Mouse (Mus musculus) C2C12 (cell line): Measurements from ENCODE around the gene Zmym4. TPM values are rescaled to one million over a fixed set of nuclear protein-coding genes. Genes with fewer than 3 reads are reported as not detected.

Source experiments
- H3K27me3 ChIP-seq: one replicate; pipeline ENCODE4 v1.6.1; 2011; ENCODE audit not compliant: control insufficient read depth, insufficient read depth, insufficient read length
- H3K36me3 ChIP-seq: one replicate; pipeline ENCODE4 v1.6.1; 2011; ENCODE audit not compliant: control insufficient read depth, insufficient read depth
- H3K4me3 ChIP-seq: one replicate; pipeline ENCODE4 v1.5.1; 2011; ENCODE audit warnings: mild to moderate bottlenecking, control low read depth; ENCODE audit not compliant: poor library complexity, insufficient read depth, severe bottlenecking
- H3K79me2 ChIP-seq: one replicate; pipeline ENCODE4 v1.6.1; 2011; ENCODE audit not compliant: control insufficient read depth, insufficient read depth
- H3K79me3 ChIP-seq: one replicate; pipeline ENCODE4 v1.6.1; 2011; ENCODE audit warnings: low read depth, control low read depth
- H3ac ChIP-seq: one replicate; pipeline ENCODE3; 2011; ENCODE audit warnings: low read depth; ENCODE audit not compliant: control insufficient read depth, insufficient read length
- CEBPB ChIP-seq: IDR thresholded peaks from one replicate; pipeline ENCODE4 v1.6.1; 2011; ENCODE audit warnings: low read depth, mild to moderate bottlenecking, control low read depth, moderate library complexity
- CTCF ChIP-seq: IDR thresholded peaks from one replicate; pipeline ENCODE4 v1.5.1; 2011; ENCODE audit not compliant: control insufficient read depth, insufficient read depth, insufficient read length
- FOSL1 ChIP-seq: IDR thresholded peaks from one replicate; pipeline ENCODE4 v1.8.0; 2011; ENCODE audit warnings: mild to moderate bottlenecking, low read length; ENCODE audit not compliant: poor library complexity, insufficient read depth, severe bottlenecking
- MAX ChIP-seq: IDR thresholded peaks from one replicate; pipeline ENCODE4 v1.6.1; 2011; ENCODE audit warnings: mild to moderate bottlenecking, control low read depth
- MYOD1 ChIP-seq: IDR thresholded peaks from one replicate; pipeline ENCODE4 v1.6.1; 2011; ENCODE audit warnings: low read depth; ENCODE audit not compliant: control insufficient read depth, insufficient read length
- MYOG ChIP-seq: IDR thresholded peaks from one replicate; pipeline ENCODE4 v1.6.1; 2011; ENCODE audit not compliant: control insufficient read depth, insufficient read length; ENCODE audit errors: extremely low read depth
- USF1 ChIP-seq: IDR thresholded peaks from one replicate; pipeline ENCODE4 v1.6.1; 2011; ENCODE audit warnings: low read depth, mild to moderate bottlenecking, control low read depth, moderate library complexity
- polyA plus RNA-seq: library from polyadenylated mRNA; unstranded; fragments of >200 nt; fragmentation: generic; extraction: Trizol; gene quantifications from one replicate; pipeline ENCODE4 v1.2.1, GENCODE M21; 2012; ENCODE audit warnings: missing spikeins

Gene Zmym4
- polyA plus RNA-seq, 1 experiment: 6.7 TPM

DNA sequence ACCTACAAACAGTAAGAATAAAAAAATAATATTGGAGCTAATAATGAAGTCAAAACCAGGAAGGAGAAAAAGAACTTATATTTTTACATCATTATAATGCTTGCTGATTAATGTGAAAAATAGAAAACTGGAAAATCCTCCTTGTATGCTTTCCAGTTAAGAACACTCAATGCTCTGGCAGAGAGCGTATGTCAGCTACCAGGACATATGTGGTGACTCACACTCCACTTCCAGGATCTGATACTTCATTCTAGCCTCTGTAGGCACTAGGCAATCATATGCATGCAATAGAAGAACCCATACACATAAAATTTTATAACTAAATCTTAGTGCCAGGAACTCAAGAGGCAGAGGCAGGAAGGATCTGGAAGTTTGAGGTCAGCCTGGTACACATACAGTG, 40.2 kb downstream of the Zmym4 start:
- H3K36me3 ChIP-seq: peaks cover 14% of the 10 kb centered on the region
- H3K79me3 ChIP-seq: no peaks in the 10 kb centered on the region
- no peaks in the 10 kb centered on the region for H3K27me3 ChIP-seq
- no peak overlapping the region for H3K4me3 ChIP-seq
- no peaks in the 10 kb centered on the region for H3K79me2 ChIP-seq
- TF ChIP-seq MAX: no peak
- no peak for TF ChIP-seq USF1
- no peak for TF ChIP-seq FOSL1
- TF ChIP-seq MYOD1: no peak
- no peak for TF ChIP-seq CEBPB
- no peak for TF ChIP-seq CTCF
- no peak for TF ChIP-seq MYOG
- no peak overlapping the region for H3ac ChIP-seq

DNA sequence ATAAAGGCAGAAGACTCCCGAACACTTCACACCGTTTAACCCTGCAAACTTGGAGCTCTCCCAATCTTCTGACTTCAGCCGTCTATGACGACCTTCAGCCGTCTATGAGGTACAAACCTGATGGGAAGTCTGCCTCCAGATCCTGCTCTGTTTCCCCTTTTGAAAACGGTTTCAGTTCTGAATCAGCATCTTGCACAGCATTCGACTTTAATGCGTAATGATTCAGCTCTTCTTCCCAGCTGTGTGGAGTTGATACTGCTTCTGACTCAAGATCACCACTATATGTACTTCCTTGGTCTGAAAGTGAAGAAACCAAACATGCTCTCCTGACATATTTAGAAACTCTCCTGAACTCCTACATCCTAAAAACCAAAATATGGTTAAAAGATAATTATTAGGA, 78.1 kb downstream of the Zmym4 start:
- Histone ChIP-seq H3K27me3 (no peaks in the 10 kb centered on the region), H3K4me3 (no peak overlapping the region), H3K79me3 (no peaks in the 10 kb centered on the region), H3K79me2 (no peaks in the 10 kb centered on the region), H3K36me3 (peaks cover 62% of the 10 kb centered on the region), H3ac (no peak overlapping the region)
- TF ChIP-seq CTCF (no peak), MYOG (no peak)

DNA sequence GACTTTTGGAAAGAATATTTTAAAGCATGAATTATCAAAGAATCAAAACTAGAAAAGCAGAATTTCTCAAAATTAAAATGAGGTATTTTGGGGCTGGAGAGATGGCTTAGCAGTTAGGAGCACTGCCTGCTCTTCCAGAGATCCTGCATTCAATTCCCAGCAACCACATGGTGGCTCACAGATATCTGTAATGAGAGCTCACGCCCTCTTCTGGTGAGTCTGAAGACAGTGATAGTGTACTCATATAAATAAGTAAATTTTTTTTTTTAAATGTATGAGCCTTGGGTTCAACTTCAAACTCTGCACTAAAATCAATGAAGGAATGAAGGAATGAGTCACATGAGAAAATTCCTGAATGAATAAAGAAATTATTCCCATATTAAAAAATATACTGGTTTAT, 82.0 kb downstream of the Zmym4 start:
- H3ac ChIP-seq: no peak overlapping the region
- no peaks in the 10 kb centered on the region for H3K79me3 ChIP-seq
- no peaks in the 10 kb centered on the region for H3K27me3 ChIP-seq
- TF ChIP-seq CTCF (no peak), CEBPB (no peak), MYOG (no peak), USF1 (no peak), MAX (no peak), FOSL1 (no peak), MYOD1 (no peak)
- no peak overlapping the region for H3K4me3 ChIP-seq
- H3K36me3 ChIP-seq: peaks cover 43% of the 10 kb centered on the region
- H3K79me2 ChIP-seq: no peaks in the 10 kb centered on the region

DNA sequence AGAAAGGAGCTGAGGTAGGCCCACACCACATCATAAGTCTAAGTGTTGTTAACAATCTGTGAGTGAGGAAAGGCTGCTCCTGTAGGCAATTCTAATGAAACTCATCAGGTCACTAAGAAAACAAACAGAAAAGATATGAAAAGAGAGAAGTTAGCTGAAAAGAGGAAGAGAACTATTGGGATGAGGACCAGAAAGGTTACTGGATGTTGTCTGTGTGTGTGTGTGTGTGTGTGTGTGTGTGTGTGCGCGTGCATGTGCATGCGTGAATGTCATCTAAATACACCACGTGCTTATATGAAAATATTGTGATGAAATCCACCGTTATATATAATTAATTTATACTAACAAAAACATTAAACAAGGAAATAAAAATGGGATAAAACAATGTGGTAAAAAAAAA, 84.3 kb downstream of the Zmym4 start:
- TF ChIP-seq USF1 (no peak), CEBPB (no peak), CTCF (no peak), MYOG (no peak), MAX (no peak), FOSL1 (no peak), MYOD1 (no peak)
- Histone ChIP-seq H3K36me3 (peaks cover 40% of the 10 kb centered on the region), H3K79me3 (no peaks in the 10 kb centered on the region), H3ac (no peak overlapping the region), H3K27me3 (no peaks in the 10 kb centered on the region), H3K79me2 (no peaks in the 10 kb centered on the region), H3K4me3 (no peak overlapping the region)

DNA sequence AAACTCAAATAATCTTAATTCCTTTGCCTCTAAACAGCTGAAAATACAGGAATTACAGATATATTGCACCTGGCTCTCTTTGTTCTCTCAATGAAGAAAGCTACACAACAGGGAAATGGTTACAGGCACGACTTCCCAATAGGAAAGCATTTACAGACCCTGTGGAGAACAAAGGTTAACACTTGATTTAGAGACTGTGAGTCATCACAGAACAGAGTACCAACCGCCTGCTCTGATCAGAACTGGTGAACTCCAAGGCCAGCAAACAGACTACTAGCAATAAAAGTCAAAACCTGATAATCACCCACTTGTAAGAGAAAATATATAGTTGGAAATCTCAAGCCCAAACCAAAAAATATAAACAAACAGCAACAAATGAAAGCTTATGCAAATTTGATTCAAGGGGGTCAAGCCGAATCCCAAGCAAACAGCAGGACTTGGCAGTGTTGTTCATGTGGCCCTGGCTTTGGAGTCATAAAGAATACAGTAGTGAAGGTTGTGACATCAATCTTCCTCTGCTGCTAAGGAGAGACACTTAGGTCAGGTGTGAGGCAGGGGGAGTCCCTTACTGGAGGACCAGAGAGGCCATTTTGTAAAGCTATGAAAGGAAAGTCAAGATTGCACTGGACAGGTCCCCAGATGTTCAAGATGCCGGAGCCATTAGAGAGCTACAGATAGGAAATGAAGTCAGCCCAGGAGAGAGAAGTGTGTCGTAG, 88.2 kb downstream of the Zmym4 start:
- no peaks in the 10 kb centered on the region for H3K79me2 ChIP-seq
- TF ChIP-seq CEBPB (no peak), MYOD1 (no peak), USF1 (no peak), MYOG (no peak), MAX (no peak), CTCF (no peak), FOSL1 (no peak)
- H3K79me3 ChIP-seq: no peaks in the 10 kb centered on the region
- no peaks in the 10 kb centered on the region for H3K27me3 ChIP-seq
- H3ac ChIP-seq: no peak overlapping the region
- H3K4me3 ChIP-seq: no peak overlapping the region
- H3K36me3 ChIP-seq: peaks cover 30% of the 10 kb centered on the region

DNA sequence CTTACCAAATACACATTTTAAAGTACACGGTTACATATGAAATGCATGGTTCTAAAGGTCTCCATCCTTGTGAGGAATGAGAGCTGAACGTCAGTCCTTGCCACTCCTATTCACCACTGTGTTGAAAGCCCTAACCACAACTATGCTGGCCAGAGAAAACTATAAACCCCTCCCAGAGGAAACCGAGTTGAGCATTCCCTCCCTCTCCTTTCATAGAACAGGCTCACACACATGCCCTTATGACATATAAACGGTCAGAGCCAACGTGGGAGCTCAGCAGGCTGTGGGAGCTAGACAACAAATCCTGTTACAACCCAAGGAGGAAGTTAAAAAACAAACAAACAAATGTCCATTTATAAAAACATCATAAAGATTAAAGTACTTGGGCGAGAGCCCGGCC, 95.2 kb downstream of the Zmym4 start:
- Histone ChIP-seq H3K4me3 (no peak overlapping the region), H3K79me2 (no peaks in the 10 kb centered on the region), H3K36me3 (peaks cover 25% of the 10 kb centered on the region), H3K27me3 (no peaks in the 10 kb centered on the region), H3K79me3 (no peaks in the 10 kb centered on the region), H3ac (no peak overlapping the region)
- TF ChIP-seq MYOG (no peak), USF1 (no peak)
